Mouse (Mus musculus): ENCODE results near the gene Iah1. TPM values are rescaled to one million over a fixed set of nuclear protein-coding genes. Genes with fewer than 3 reads are reported as not detected.
A peak's percentile ranks its signal among the peaks of the same experiment; 100 is the strongest.

Gene Iah1
- total and polyA plus RNA-seq, 2 experiments from 2014 or later: 31.2 to 33.2 TPM

DNA sequence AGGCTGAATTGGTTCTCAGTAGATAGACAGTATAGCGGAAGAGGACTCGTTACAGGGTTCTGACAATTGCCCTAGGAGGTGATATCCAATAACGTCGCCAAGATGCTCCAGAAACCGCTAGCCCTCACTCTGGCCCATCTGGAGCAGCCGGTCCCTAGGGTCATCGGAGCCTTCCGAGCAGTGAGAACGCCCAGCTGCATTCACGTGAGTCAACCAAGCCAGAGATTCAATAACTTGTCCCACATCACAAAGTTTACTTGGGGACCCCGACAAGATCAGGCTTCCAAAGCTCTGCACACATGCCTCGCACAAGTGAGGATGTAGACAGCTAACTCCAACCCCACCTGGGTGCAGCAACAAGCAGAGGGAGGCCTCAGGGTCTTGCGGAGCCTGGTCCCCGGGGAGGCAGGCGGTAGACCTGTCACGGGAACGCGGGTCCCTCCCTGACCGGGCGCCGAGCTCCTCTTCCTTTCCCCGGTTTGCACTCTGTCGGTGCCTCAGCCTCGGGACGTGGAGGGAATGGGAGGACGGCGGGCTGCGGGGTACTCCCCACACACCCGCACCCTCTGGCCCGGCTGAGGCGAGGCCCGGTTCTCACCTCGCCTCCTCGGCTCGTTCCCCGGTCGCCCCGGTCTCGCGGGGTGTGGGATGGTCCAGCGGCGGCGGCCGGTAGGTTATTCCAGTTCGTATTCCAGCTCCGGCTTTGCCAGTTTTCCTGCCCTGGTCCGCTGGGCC lies 30.5 kb upstream of the Iah1 start:
- TF ChIP-seq CTCF (IDR thresholded peaks at IDR 0.05; ENCODE audit: low read depth): no peak
- peaks cover 4% of the 10 kb centered on the region; the same call in 1 of the 2 replicates for H3K36me3 ChIP-seq (ENCODE audit: insufficient read depth, low read length)
- H3K9ac ChIP-seq (replicated peaks; ENCODE audit: low read length): peak overlapping the region; percentile 77
- no peaks in the 10 kb centered on the region for H3K9me3 ChIP-seq (ENCODE audit: low read length)
- H3K27me3 ChIP-seq (ENCODE audit: insufficient read depth, low read length): no peaks in the 10 kb centered on the region
- H3K4me3 ChIP-seq (ENCODE audit: low read length): peak overlapping the region; percentile 85
- peak; percentile 84; the same call in 1 of the 2 replicates for ATAC-seq
- peak; percentile 69 for DNase-seq (ENCODE audit: low spot score)
- peak overlapping the region; percentile 91 for H3K4me2 ChIP-seq (ENCODE audit: low read depth, low read length)
- H3K27ac ChIP-seq: peak overlapping the region; percentile 88
- H3K4me1 ChIP-seq (ENCODE audit: insufficient read depth, low read length): no peaks in the 10 kb centered on the region
- WGBS: under 1% methylated on average over 45 of the region's 47 CpGs

DNA sequence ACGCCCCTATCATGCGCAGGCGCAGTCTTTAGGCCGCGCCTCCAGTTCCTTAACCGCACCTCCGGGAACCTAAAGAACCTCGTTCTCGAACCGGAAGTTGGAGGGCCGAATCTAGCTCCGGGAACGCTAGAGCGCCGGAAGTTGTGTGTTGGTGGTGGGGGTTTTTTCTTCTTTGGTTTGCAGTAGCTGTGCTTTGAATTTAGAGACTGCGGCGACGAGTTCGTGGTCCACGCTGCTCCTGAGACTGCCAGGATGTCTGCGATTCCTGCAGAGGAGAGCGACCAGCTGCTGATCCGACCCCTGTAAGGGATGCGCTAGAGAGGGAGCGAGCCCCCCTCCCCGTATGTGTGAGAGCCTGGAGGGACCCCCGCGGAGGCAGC lies 30.0 kb upstream of the Iah1 start, which contains the start of gene Itgb1bp1:
Gene Itgb1bp1, minus strand, starts transcription at position 42 of the 380 bp plus-strand sequence.
- ATAC-seq (peak; percentile 96), DNase-seq (ENCODE audit: low spot score) (peak; percentile 100)
- no peak; the same call in 1 of the 2 replicates for TF ChIP-seq CTCF (IDR thresholded peaks at IDR 0.05; ENCODE audit: low read depth)

DNA sequence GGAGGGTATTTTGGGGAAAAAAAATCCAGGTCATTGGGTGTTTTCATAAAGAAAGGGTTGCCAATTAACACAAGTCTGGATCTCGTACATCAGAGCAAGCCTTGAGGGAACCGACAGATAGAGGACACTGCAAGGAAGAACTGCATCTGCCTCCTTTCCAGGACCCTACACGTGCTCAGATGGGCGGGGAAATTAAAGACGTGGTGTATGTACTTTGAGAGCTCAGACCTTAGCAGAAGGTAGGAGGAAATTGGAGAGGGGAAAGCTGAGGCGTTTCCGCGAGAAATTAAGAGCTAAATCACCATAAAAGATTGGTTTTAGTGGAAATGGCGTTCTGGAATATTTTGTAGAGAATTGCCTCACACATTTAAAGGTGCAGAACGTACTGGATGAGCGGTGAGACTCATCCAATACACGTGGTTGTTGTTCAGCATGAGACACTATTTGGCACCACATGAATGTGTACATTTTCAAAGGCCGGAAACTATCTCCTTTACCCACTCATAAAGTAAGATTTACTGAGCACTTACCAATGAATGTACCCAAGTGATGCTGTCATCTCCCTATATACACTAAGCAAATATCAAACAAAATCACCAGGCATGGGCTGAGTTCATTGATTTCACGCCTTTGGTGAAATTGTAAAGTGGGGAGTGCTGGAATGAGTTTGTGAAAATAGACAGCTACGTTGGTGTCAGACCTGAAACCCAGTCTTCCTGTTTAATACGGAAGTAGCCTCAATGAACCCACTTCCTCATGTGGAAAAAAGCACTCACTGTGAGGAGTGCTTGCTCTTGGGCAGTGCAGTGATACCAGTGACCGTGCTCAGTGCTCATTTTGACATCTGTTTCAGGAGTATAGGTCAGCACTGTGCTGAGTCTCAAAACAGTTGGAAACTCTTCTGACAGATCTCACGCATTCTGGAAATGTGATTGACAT lies 29.2 kb upstream of the Iah1 start:
- Histone ChIP-seq H3K9me3 (ENCODE audit: low read length) (no peaks in the 10 kb centered on the region), H3K4me1 (ENCODE audit: insufficient read depth, low read length) (no peaks in the 10 kb centered on the region), H3K36me3 (ENCODE audit: insufficient read depth, low read length) (peaks cover 8% of the 10 kb centered on the region; the same call in 1 of the 2 replicates), H3K9ac (replicated peaks; ENCODE audit: low read length) (peak overlapping the region; percentile 77), H3K4me2 (ENCODE audit: low read depth, low read length) (peak overlapping the region; percentile 57), H3K4me3 (ENCODE audit: low read length) (peak overlapping the region; percentile 85), H3K27me3 (ENCODE audit: insufficient read depth, low read length) (no peaks in the 10 kb centered on the region), H3K27ac (peak overlapping the region; percentile 88)
- DNase-seq (ENCODE audit: low spot score) (peak; percentile 52), ATAC-seq (peak; percentile 39; the same call in 1 of the 2 replicates)
- 36% methylated on average over 18 of the region's 18 CpGs for WGBS
- TF ChIP-seq CTCF (IDR thresholded peaks at IDR 0.05; ENCODE audit: low read depth): no peak; the same call in 1 of the 2 replicates

More for the DNA sequence above, 30.0 kb upstream of the Iah1 start, which contains the start of gene Itgb1bp1:
- Histone ChIP-seq H3K4me3 (ENCODE audit: low read length) (peak within 1 kb of the TSS; percentile 85), H3K9ac (replicated peaks; ENCODE audit: low read length) (peak within 1 kb of the TSS; percentile 77), H3K9me3 (ENCODE audit: low read length) (no peaks in the 10 kb centered on the region), H3K36me3 (ENCODE audit: insufficient read depth, low read length) (peaks cover 4% of the 10 kb centered on the region; the same call in 1 of the 2 replicates), H3K27me3 (ENCODE audit: insufficient read depth, low read length) (no peaks in the 10 kb centered on the region), H3K27ac (peak within 1 kb of the TSS; percentile 88), H3K4me2 (ENCODE audit: low read depth, low read length) (peak within 1 kb of the TSS; percentile 91), H3K4me1 (ENCODE audit: insufficient read depth, low read length) (no peaks in the 10 kb centered on the region)
- 1% methylated on average over 28 of the region's 28 CpGs for WGBS

DNA sequence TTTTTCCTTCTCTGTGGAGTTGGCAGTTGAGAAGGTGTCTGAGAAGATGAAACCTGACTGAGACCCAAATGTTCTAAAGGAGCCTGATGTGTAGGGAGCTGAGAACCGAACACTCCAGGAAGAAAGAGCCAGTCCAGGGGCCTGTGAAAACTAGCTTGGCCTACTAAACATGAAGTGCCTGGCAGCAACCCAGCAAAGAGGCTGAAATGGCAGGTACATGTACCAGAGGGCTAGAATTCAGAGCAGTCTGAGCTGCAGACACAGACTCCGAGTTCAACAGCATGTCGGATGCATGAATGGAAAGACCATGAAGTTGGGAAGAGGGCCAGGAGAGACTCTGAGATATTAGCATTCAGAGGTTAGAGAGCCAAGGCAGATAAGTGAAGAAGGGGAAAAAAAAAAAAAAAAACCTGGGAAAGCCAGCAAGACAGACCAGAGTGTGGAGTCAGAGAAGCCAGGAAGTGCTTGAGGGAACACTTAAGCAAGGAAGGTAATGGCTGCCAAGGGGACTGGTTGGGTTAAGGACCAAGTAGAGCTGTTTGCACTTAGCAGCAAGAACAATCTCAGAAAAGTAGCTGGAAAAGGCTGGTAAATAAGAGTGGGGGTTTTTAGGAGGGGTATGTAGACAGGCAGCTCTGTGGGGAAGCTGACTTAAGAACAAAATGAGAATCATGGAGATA lies 27.3 kb upstream of the Iah1 start:
- peaks cover 17% of the 10 kb centered on the region; the same call in 1 of the 2 replicates for H3K36me3 ChIP-seq (ENCODE audit: insufficient read depth, low read length)
- TF ChIP-seq CTCF (IDR thresholded peaks at IDR 0.05; ENCODE audit: low read depth): no peak
- no peak overlapping the region for H3K27ac ChIP-seq
- no peaks in the 10 kb centered on the region for H3K27me3 ChIP-seq (ENCODE audit: insufficient read depth, low read length)
- H3K9ac ChIP-seq (replicated peaks; ENCODE audit: low read length): no peak overlapping the region
- 83% methylated on average over 3 of the region's 3 CpGs for WGBS
- H3K4me3 ChIP-seq (ENCODE audit: low read length): no peak overlapping the region
- H3K9me3 ChIP-seq (ENCODE audit: low read length): no peaks in the 10 kb centered on the region
- ATAC-seq (no peak), DNase-seq (ENCODE audit: low spot score) (no peak)
- H3K4me1 ChIP-seq (ENCODE audit: insufficient read depth, low read length): no peaks in the 10 kb centered on the region
- H3K4me2 ChIP-seq (ENCODE audit: low read depth, low read length): no peak overlapping the region

DNA sequence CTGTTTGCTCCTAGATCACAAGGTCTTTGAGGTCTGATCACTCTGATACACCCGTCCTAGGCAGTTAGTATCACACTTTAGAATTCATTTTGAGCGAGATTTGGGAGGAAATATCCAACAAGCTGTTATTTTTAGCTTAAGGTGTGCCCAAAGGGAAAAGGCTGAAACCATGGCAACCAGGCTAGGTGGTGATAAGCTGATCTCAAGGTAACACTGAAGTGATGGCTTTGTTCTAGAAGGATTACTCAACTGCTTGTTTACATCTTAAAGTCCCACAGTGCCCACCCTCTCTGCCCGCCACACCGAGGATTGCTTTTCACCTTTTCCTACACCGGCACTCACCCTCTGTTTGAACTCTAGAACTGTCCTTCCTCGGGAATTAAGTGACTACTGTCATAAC lies 26.5 kb upstream of the Iah1 start:
- TF ChIP-seq CTCF (IDR thresholded peaks at IDR 0.05; ENCODE audit: low read depth): no peak
- H3K36me3 ChIP-seq (ENCODE audit: insufficient read depth, low read length): peaks cover 22% of the 10 kb centered on the region
- DNase-seq (ENCODE audit: low spot score): peak; percentile 37

DNA sequence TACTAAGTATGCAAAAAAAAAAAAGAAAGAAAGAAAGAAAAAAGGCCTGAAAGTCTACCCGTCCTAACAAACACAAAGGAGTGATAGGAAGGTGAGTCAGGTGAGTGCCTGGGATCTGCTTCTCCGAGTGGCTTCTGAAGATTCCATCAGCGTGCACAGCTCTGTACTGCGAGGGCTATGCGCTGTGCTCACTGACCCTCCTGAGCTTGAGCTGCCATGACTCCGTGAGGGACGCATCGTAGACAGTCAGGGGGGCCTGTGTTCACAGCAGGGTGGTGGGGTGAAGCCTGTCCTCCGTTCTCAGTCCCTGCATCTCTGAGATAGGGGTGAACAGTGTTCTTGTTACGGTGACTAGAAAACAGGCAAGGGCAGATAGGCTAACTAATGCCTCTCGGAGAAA lies 17.3 kb upstream of the Iah1 start:
- DNase-seq (ENCODE audit: low spot score) (no peak), ATAC-seq (no peak)
- no peaks in the 10 kb centered on the region for H3K4me1 ChIP-seq (ENCODE audit: insufficient read depth, low read length)
- no peak overlapping the region for H3K27ac ChIP-seq
- no peak overlapping the region for H3K4me2 ChIP-seq (ENCODE audit: low read depth, low read length)
- H3K4me3 ChIP-seq (ENCODE audit: low read length): no peak overlapping the region
- H3K27me3 ChIP-seq (ENCODE audit: insufficient read depth, low read length): no peaks in the 10 kb centered on the region
- no peak for TF ChIP-seq CTCF (IDR thresholded peaks at IDR 0.05; ENCODE audit: low read depth)
- H3K9me3 ChIP-seq (ENCODE audit: low read length): no peaks in the 10 kb centered on the region
- H3K9ac ChIP-seq (replicated peaks; ENCODE audit: low read length): no peak overlapping the region
- H3K36me3 ChIP-seq (ENCODE audit: insufficient read depth, low read length): peaks cover 78% of the 10 kb centered on the region
- WGBS: 94% methylated on average over 11 of the region's 11 CpGs

More for the DNA sequence above, 26.5 kb upstream of the Iah1 start:
- Histone ChIP-seq H3K9me3 (ENCODE audit: low read length) (no peaks in the 10 kb centered on the region), H3K4me3 (ENCODE audit: low read length) (no peak overlapping the region), H3K4me1 (ENCODE audit: insufficient read depth, low read length) (no peaks in the 10 kb centered on the region), H3K27me3 (ENCODE audit: insufficient read depth, low read length) (no peaks in the 10 kb centered on the region), H3K9ac (replicated peaks; ENCODE audit: low read length) (no peak overlapping the region), H3K4me2 (ENCODE audit: low read depth, low read length) (no peak overlapping the region), H3K27ac (peak overlapping the region; percentile 51; the same call in 1 of the 2 replicates)
- WGBS: 81% methylated on average over 6 of the region's 6 CpGs
- ATAC-seq: no peak

Measured in hindbrain, postnatal 0 days (tissue).